Mouse (Mus musculus): ENCODE data around the gene Olfr881.

Olfr881 gene

DNA sequence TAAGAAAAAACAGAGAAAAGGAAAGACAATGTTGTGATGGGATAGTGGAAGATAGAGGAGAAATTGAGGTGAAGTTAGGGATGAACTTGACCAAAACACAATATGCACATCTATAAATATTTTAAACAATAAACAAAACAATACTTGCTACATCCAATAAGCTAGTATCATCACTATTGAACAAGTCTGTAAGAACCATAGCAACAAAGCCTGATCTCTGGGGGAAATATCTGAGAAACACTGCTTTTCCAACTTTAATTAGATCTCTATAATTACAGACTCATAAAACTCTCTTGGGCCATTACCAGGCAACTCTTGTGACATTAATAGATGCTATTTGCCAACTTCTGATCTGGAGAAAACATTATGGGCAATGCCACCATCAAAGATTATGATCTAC, at the start of gene Olfr881:
TSS of gene Olfr881 (plus strand) at position 301 of the 400 bp plus-strand sequence.
- no peak for DNase-seq

DNA sequence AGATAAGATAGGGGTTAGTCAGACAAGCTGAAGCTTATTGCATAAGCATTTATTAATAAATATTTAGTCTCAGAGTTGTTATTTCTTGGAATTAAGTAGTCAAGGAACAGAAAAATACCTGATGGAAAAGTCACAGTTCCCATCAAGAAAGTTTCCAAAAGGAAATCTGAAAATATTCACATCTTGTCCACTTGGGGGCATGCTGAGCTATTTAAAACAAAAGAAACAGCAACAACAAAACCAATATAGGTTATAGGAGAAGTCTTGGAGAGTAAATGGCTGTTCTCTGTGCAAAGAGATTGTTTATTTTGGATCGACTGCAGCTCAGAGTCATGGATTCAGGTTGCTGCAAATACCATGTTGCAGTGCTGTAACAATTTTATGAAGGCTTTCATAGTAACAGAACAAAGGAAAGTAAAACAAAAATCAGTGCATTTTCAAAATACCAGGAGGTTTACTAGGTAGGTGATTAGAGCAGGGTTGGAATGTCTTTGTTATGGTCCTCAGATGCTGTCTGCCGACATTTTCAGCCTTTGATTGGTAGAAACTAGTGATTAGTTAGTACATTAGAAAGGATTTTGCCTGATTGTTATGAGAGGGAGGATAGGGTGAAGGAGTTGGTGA, 7.1 kb downstream of the Olfr881 start:
- no peak for DNase-seq

DNA sequence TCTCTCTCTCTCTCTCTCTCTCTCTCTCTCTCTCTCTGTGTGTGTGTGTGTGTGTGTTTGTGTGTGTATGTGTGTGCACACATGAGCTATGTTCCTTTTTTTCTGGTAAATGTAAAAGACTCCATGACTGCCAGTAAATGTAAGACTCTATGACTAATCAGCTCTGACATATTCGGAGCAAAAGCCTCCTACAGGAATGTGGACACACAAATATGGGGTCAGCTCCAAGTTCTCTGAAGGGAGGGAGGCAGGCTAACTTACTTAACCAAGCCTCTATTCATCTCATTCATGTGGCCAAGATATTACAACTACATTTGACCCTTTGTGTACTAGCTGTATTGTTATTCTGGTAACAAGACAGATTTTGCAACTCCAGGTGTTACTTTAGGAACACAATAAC, 8.4 kb downstream of the Olfr881 start:
- no peak for DNase-seq

DNA sequence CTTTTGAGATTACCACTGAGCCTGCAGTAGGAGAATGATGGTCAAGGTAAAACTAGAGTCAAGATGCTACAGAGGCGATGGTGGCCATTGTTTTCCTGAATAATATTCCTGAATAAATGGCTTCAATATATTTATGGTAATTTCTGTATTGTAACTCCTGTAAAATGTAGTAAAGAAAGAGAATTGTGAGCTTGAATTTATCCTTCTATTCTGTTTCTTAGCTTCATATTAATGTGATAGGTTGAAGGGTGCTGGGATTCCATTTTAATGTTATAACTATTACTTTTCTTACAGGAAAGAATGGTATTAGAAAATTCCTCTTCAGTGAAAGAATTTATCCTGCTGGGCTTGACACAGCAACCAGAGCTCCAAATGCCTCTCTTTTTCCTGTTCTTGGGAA, 33.9 kb downstream of the Olfr881 start, which contains the start of gene Olfr883:
TSS of gene Olfr883 (plus strand) at position 301 of the 400 bp plus-strand sequence.
- DNase-seq, result no peak
